ENCODE assay signal across 8 mouse cellular contexts in genomic region chr4:120369156-120369555, GRCm38 (mm10). TPM values are rescaled to one million over a fixed set of nuclear protein-coding genes. Genes with fewer than 3 reads are reported as not detected.
DNase-seq lines count a peak whose midpoint lies in the region; ATAC-seq and TF ChIP-seq lines count a peak whose summit lies in the region.

No protein-coding gene starts in this region.

- H3K4me2 ChIP-seq in CH12.LX (ENCODE audit: insufficient read depth, low read depth, poor library complexity, severe bottlenecking) = peak overlapping the region; percentile 96
- H3K4me2 ChIP-seq in lung, postnatal 0 days (replicated peaks; ENCODE audit: low read depth, low read length) = peak overlapping the region; percentile 50; the same call in 1 of the 2 replicates

- no peak for TF ChIP-seq EP300 in CH12.LX (IDR thresholded peaks at IDR 0.05; ENCODE audit: low read length)
- TF ChIP-seq EP300 in lung, postnatal 0 days (IDR thresholded peaks at IDR 0.05) = no peak

- no peaks in the 10 kb centered on the region for H3K9me3 ChIP-seq in heart, embryonic 10.5 days
- H3K9me3 ChIP-seq in CH12.LX (replicated peaks; ENCODE audit: low read length) = no peaks in the 10 kb centered on the region
- H3K9me3 ChIP-seq in lung, postnatal 0 days (ENCODE audit: low read length) = no peaks in the 10 kb centered on the region

- in situ Hi-C loops in CH12.LX (cut with MboI; ENCODE audit: low pct_ligation_motif_present, low pct_unique_long_range_greater_than_20kb, low sequenced_read_pairs) = no loop called here

- DNase-seq in heart, adult 11 months = peak; percentile 95
- no peak for DNase-seq in heart, embryonic 10.5 days (ENCODE audit: low spot score)
- DNase-seq in CH12.LX (ENCODE audit: extremely low read depth) = peak; percentile 21
- DNase-seq in gastrocnemius, postnatal 36 days = peak; percentile 32 to 60
- peak; percentile 39 for DNase-seq in lung, postnatal 0 days (ENCODE audit: low spot score)
- no peak for DNase-seq in right cerebral cortex, postnatal 25 days
- DNase-seq in left cerebral cortex, postnatal 36 days (ENCODE audit: low spot score in 2 of 2) = no peak
- DNase-seq in spleen, postnatal 36 days (ENCODE audit: low spot score in 2 of 2) = no peak

- H3K4me1 ChIP-seq in heart, embryonic 10.5 days = peaks cover 22% of the 10 kb centered on the region
- peaks cover 7 to 66% of the 10 kb centered on the region in 2 experiments for H3K4me1 ChIP-seq in CH12.LX (ENCODE audit: control insufficient read depth in 1 of 2, insufficient read depth in 2 of 2)
- peaks cover 6% of the 10 kb centered on the region; the same call in 1 of the 2 replicates for H3K4me1 ChIP-seq in lung, postnatal 0 days (ENCODE audit: insufficient read depth, low read depth, low read length)

- no peak for TF ChIP-seq CTCF in CH12.LX (conservative IDR thresholded peaks at IDR 0.05 in 1 of 2, IDR thresholded peaks at IDR 0.05 in 1 of 2; ENCODE audit: low read depth in 2 of 2, low read length in 2 of 2)
- TF ChIP-seq CTCF in lung, postnatal 0 days (IDR thresholded peaks at IDR 0.05) = no peak

- intact Hi-C loops in gastrocnemius, postnatal 36 days (cut with DNase I) = loop anchor here (2.0 to 5.0 kb wide), 2 partner anchors 42 to 152 kb away; no protein-coding TSS in a partner anchor
- intact Hi-C loops in left cerebral cortex, postnatal 36 days (cut with DNase I) = loop anchor here (2.0 to 5.0 kb wide), 2 partner anchors 82 to 142 kb away; partner anchors contain the start of gene Foxo6

- H3K27me3 ChIP-seq in heart, embryonic 10.5 days (ENCODE audit: insufficient read depth, poor library complexity, severe bottlenecking) = peaks cover 88% of the 10 kb centered on the region
- peaks cover 10% of the 10 kb centered on the region for H3K27me3 ChIP-seq in CH12.LX (replicated peaks)
- H3K27me3 ChIP-seq in lung, postnatal 0 days (replicated peaks; ENCODE audit: insufficient read depth, low read length) = peaks cover 4% of the 10 kb centered on the region; the same call in 1 of the 2 replicates

- H3K36me3 ChIP-seq in heart, embryonic 10.5 days = no peaks in the 10 kb centered on the region
- H3K36me3 ChIP-seq in CH12.LX (replicated peaks in 1 of 2; ENCODE audit: control insufficient read depth in 1 of 2, insufficient read depth in 1 of 2, low read length in 1 of 2) = no peaks in the 10 kb centered on the region
- no peaks in the 10 kb centered on the region for H3K36me3 ChIP-seq in lung, postnatal 0 days (ENCODE audit: insufficient read depth, low read length)

- no peak overlapping the region for H3K4me3 ChIP-seq in heart, embryonic 10.5 days
- H3K4me3 ChIP-seq in CH12.LX (replicated peaks in 1 of 3; ENCODE audit: low read depth in 2 of 3, low read length in 2 of 3, poor library complexity in 1 of 3) = peak overlapping the region; percentile 45 to 57 (median 54)
- no peak overlapping the region for H3K4me3 ChIP-seq in lung, postnatal 0 days (ENCODE audit: low read depth, low read length)

- H3K9ac ChIP-seq in CH12.LX (ENCODE audit: insufficient read depth, low read depth) = peak overlapping the region; percentile 68
- H3K9ac ChIP-seq in lung, postnatal 0 days (replicated peaks; ENCODE audit: low read depth) = no peak overlapping the region

- peak; percentile 18 for ATAC-seq in lung, postnatal 0 days

- TF ChIP-seq RAD21 in CH12.LX (IDR thresholded peaks at IDR 0.05; ENCODE audit: low read depth, low read length) = no peak

- H3K27ac ChIP-seq in heart, embryonic 10.5 days = no peak overlapping the region
- peak overlapping the region; percentile 46; the same call in 1 of the 2 replicates for H3K27ac ChIP-seq in CH12.LX (ENCODE audit: insufficient read depth, low read depth)
- H3K27ac ChIP-seq in lung, postnatal 0 days (ENCODE audit: low read length) = no peak overlapping the region

- dilution Hi-C loops in CH12.LX (cut with MboI; ENCODE audit: extremely low pct_ligation_motif_present, extremely low pct_unique_long_range_greater_than_20kb, low sequenced_read_pairs) = no loop called here

- TF ChIP-seq POLR2A in CH12.LX (IDR thresholded peaks at IDR 0.05; ENCODE audit: low read depth, low read length) = no peak

- 28% methylated on average over 2 of the region's 2 CpGs for WGBS in heart, embryonic 10.5 days
- WGBS in lung, postnatal 0 days = 31% methylated on average over 2 of the region's 2 CpGs

- H3K79me2 ChIP-seq in CH12.LX (replicated peaks; ENCODE audit: control insufficient read depth, extremely low read depth, insufficient read depth, poor library complexity, severe bottlenecking) = no peaks in the 10 kb centered on the region

TF ChIP-seq in CH12.LX, 34 proteins besides CTCF, POLR2A, EP300 and RAD21:
- TF ChIP-seq SIN3A (IDR thresholded peaks at IDR 0.05; ENCODE audit: low read length) = no peak
- peak; percentile 23; the same call in 1 of the 2 replicates for TF ChIP-seq CHD2 (IDR thresholded peaks at IDR 0.05; ENCODE audit: low read length)
TF ChIP-seq in CH12.LX: peak in this region for 1.

RNA-seq across cellular contexts. Expression of gene Scmh1, which starts 35.9 kb away (rescaled TPM):
- polyA plus RNA-seq in heart, embryonic 10.5 days (2016; fragmentation: Nextera tagmentation; extraction: Ambion mirVana) = 58.3 and 86.8 TPM in 2 replicates
- total RNA-seq in CH12.LX (2012; rRNA removed) = 3.5 and 3.8 TPM in 2 replicates
- total RNA-seq in CH12.LX (2014; rRNA removed) = 1.6 and 3.2 TPM in 2 replicates
- 19.2 and 24.0 TPM in 2 replicates for polyA plus RNA-seq in CH12.LX (2012; ENCODE audit: insufficient read length, low read depth)
- 10 to 100 TPM; 37.7 to 39.7 TPM for total RNA-seq in gastrocnemius, postnatal 36 days (2021)
- polyA plus RNA-seq in lung, postnatal 0 days (2015; fragmentation: Nextera tagmentation; extraction: Ambion mirVana) = 24.6 and 26.1 TPM in 2 replicates
- total RNA-seq in left cerebral cortex, postnatal 36 days (2021) = 10 to 100 TPM; 83.6 to 96.1 TPM

Comparison
In these comparisons a context has a peak if more than half of its experiments do, and no peak if none do; other contexts are left out.
1. DNase-seq: peak in heart, adult 11 months (single experiment), CH12.LX (single experiment), gastrocnemius, postnatal 36 days (2 of 2) and lung, postnatal 0 days (single experiment); none in heart, embryonic 10.5 days (single experiment), right cerebral cortex, postnatal 25 days (single experiment), left cerebral cortex, postnatal 36 days (0 of 2) and spleen, postnatal 36 days (0 of 2).
2. H3K4me3 ChIP-seq: peak in CH12.LX (3 of 3); none in heart, embryonic 10.5 days (single experiment) and lung, postnatal 0 days (single experiment).
3. RNA of gene Scmh1, which starts 35.9 kb away (total RNA-seq): 83.6 to 96.1 TPM in left cerebral cortex, postnatal 36 days and 37.7 to 39.7 TPM in gastrocnemius, postnatal 36 days; 1.6 to 3.8 TPM in CH12.LX; every median in the first group is over 4 times any median in the second.